Mouse (Mus musculus): ENCODE measurements at regions not wholly inside any gene's neighbourhood (a gene's known extent, or its start where the extent isn't known, plus 50 kb on each side); places are given as distances from the start of the nearest gene placed in this dataset.
A peak's percentile ranks its signal among the peaks of the same experiment; 100 is the strongest.

DNA sequence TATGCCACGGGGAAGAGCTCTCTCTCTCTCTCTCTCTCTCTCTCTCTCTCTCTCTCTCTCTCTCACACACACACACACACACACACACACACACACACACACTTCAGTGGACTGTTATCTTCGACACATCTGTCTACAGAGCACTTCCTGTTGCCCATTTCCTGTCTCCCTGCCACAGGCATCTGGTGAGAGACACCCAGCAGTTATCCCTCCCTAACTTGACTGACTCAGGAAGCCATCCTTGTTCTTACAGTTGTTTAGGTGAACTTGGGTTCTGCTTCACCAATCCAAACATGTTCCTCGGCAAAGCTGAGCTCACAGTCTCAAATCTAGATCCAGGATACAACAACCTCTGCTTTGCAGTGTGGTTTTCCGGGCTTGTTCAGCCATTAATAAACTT lies 119.6 kb downstream of the Gm12728 start:
- no peak for ATAC-seq (replicated peaks; ENCODE audit: low FRiP score, low TSS enrichment, poor library complexity, severe bottlenecking)

DNA sequence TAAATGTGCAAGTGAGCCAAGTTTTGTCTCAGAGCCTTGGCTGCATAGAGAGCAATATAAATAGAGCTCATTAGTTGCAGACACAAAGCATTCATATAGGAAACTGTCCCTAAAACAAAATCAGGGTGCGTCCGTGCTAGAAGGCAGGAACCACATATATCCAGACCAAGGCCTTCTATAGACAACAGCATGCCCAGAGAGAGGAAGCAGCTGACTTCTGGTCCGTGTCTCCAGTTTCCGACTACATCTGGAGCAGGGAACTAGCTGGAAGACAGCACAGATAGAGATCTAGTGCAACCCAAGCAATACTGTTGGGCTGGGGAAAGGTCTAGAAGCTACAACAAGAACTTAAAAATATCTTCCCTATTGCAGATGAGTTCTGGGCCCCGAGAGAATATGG lies 121.0 kb downstream of the Gm12728 start:
- ATAC-seq (replicated peaks; ENCODE audit: low FRiP score, low TSS enrichment, poor library complexity, severe bottlenecking) = no peak

GRCm38 (mm10) chr4:105911678-105912077 lies 122.0 kb downstream of the Gm12728 start:
- ATAC-seq (replicated peaks; ENCODE audit: low FRiP score, low TSS enrichment, poor library complexity, severe bottlenecking) = no peak

- ATAC-seq (replicated peaks; ENCODE audit: low FRiP score, low TSS enrichment, poor library complexity, severe bottlenecking) = no peak
Measured at GRCm38 (mm10) chr4:105912296-105912695, 122.6 kb downstream of the Gm12728 start.

GRCm38 (mm10) chr4:105914996-105915395 lies 125.3 kb downstream of the Gm12728 start:
- ATAC-seq (replicated peaks; ENCODE audit: low FRiP score, low TSS enrichment, poor library complexity, severe bottlenecking) = peak; percentile 71; the same call in 1 of the 2 replicates

DNA sequence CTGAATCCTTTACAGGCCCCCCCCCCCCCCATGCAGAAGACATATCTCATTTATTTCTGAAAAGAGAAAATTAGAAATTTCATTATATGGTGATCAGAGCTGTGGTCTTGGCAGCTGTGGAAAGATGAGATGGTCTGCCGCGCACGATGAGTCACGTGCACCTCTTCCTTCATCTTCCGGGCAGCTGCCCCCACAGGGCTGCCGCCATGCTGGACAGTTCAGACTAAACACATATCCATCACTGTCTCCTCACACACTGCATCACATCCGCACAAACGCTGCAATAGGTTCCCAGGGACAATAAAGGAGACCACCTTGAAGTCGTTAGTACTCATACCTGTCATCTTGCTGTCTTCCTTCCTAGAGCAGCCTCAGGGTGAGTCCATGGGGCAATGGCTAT lies 126.6 kb downstream of the Gm12728 start:
- ATAC-seq (replicated peaks; ENCODE audit: low FRiP score, low TSS enrichment, poor library complexity, severe bottlenecking) = no peak

- ATAC-seq (replicated peaks; ENCODE audit: low FRiP score, low TSS enrichment, poor library complexity, severe bottlenecking) = no peak
Measured at GRCm38 (mm10) chr4:105924781-105925382, 135.2 kb downstream of the Gm12728 start.

DNA sequence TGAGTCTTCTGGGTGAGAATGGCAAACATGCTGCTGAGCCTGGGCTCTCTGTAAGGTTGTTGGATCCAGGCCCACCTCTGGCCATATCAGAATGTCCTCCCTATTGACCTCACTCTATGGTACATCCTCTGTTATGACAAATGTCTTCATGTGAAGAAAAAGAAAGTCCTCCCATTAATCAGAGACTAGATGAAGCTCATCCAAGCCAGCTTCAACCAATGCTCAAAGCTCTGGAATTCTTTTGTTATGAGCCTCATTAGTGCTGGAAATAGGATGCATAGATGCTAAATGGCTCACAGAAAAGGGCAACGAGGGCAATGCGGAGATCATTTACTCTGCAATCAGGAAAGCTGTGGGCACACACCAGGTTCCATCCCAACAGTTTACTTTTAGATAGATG lies 135.8 kb downstream of the Gm12728 start:
- no peak for ATAC-seq (replicated peaks; ENCODE audit: low FRiP score, low TSS enrichment, poor library complexity, severe bottlenecking)

DNA sequence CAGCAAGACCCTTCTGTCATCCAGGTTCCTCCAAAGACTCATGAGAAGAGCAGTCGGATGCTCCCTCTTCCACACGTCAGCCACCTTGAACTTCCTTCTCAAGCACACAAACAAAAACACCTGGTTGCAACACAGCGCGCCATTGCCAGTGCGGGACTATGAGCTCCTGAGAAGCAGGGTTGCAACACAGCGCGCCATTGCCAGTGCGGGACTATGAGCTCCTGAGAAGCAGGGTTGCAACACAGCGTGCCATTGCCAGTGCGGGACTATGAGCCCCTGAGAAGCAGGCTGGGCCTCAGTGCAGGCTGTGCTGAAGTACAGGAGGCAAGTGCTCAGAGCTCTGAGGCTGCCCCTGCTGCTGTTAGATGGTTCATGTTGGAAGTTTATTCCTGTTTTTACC lies 140.0 kb downstream of the Gm12728 start:
- no peak for ATAC-seq (replicated peaks; ENCODE audit: low FRiP score, low TSS enrichment, poor library complexity, severe bottlenecking)

- ATAC-seq (replicated peaks; ENCODE audit: low FRiP score, low TSS enrichment, poor library complexity, severe bottlenecking) = no peak
Measured at GRCm38 (mm10) chr4:105934971-105935370, 145.3 kb downstream of the Gm12728 start.

GRCm38 (mm10) chr4:105936755-105937514 lies 147.3 kb downstream of the Gm12728 start:
- no peak; the same call in 1 of the 2 replicates for ATAC-seq (replicated peaks; ENCODE audit: low FRiP score, low TSS enrichment, poor library complexity, severe bottlenecking)

GRCm38 (mm10) chr4:105937587-105937986 lies 147.9 kb downstream of the Gm12728 start:
- ATAC-seq (replicated peaks; ENCODE audit: low FRiP score, low TSS enrichment, poor library complexity, severe bottlenecking) = no peak

DNA sequence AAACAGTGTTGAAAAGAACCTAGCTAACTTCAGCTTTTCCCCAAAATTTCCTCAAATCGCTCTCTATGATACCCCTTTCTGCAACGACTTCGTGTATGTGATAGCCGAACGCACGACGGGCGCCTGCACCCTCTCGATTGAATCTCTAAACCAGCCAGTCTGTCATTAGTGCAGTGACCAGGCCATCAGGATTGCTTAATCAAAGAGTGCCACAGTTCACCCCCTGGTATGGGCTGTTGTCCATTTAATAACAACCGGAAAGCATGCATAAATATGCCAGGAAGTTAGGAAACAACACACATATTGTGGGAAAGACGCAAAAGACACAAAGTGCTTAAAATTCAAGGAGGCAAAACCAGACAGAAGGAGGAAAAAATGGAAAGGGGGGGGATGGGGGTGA lies 149.2 kb downstream of the Gm12728 start:
- ATAC-seq (replicated peaks; ENCODE audit: low FRiP score, low TSS enrichment, poor library complexity, severe bottlenecking) = no peak

- no peak for ATAC-seq (replicated peaks; ENCODE audit: low FRiP score, low TSS enrichment, poor library complexity, severe bottlenecking)
Measured at GRCm38 (mm10) chr4:105939636-105940199, 150.0 kb downstream of the Gm12728 start.

DNA sequence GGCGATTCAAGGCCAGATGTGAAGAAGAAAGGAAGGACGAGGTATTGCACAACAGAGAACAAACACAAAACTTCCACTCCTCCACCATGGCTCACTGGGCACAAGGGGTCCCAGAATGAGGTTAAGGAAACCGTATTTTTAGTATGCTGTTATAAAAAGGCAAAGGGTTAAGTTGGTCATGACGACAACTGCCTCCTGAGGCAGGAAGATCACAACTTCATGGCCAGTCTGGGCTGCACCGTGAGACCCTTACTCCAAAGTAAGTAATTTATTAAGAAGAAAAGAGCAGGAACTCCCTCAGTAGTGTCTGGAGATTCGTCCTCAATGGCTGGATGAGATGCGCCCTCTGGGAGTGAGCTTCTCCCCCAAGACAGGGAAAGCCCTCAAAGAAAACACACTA lies 151.2 kb downstream of the Gm12728 start:
- ATAC-seq (replicated peaks; ENCODE audit: low FRiP score, low TSS enrichment, poor library complexity, severe bottlenecking) = no peak

GRCm38 (mm10) chr4:105941785-105942184 lies 152.1 kb downstream of the Gm12728 start:
- ATAC-seq (replicated peaks; ENCODE audit: low FRiP score, low TSS enrichment, poor library complexity, severe bottlenecking) = no peak

DNA sequence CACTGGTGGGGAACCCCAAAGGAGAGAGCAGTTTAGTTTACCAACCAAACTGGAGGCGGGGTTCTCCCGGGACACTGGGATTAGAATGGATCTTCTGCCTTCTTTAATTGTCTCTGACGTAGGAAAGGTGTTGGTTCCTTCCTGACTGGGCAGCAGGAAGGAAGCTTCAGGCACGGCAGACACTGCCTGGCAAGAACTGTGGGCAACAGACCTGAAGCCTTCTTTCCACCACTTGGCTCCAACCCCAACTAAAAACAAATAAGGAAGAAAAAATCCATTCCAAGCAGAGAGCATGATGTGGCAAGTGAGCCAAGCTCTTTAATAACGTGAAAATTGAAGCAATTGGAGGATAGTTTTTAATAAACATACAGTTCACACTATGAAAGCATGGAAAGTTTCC lies 155.3 kb downstream of the Gm12728 start:
- ATAC-seq (replicated peaks; ENCODE audit: low FRiP score, low TSS enrichment, poor library complexity, severe bottlenecking) = no peak

DNA sequence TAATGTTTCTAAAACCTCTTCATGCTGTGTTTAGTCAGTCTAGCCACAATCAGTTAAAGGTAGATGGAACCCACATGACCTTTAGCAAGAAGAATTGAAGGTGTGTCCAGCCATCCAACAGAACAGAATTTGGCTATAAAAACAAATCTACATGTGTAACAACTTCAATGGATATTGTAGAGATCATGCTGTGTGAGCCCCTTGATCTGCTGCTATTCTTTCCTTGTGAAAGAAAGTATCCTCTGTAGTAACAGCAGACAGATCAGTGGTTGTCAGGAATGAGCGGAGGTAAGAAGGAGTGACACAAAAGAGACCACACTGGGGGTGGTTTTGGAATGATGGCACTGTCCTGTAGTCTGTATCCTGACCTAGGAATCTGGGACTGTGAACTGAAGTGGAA lies 156.3 kb downstream of the Gm12728 start:
- ATAC-seq (replicated peaks; ENCODE audit: low FRiP score, low TSS enrichment, poor library complexity, severe bottlenecking) = no peak

DNA sequence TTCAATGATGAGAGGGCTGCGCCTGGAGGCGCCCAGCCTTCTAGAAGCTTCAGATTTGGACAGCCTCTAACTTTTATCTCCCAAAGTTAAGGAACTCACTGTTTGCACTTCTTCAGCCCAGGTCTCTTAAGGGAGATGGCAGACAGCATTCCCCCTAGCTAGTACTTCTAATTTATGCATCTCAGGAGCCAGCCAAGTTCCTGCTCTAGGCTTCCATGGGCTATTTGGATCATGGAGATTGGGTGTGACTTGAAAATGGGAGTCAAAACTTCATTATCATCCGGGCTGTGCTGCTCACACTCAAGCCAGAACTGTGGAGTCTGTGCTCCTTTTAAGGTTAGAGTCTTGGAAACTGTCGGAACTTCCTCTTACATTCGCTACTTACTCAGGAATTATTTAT lies 158.7 kb downstream of the Gm12728 start:
- no peak for ATAC-seq (replicated peaks; ENCODE audit: low FRiP score, low TSS enrichment, poor library complexity, severe bottlenecking)

- no peak for ATAC-seq (replicated peaks; ENCODE audit: low FRiP score, low TSS enrichment, poor library complexity, severe bottlenecking)
Measured at GRCm38 (mm10) chr4:105952406-105952805, 162.7 kb downstream of the Gm12728 start.

GRCm38 (mm10) chr4:105956516-105956915 lies 166.8 kb downstream of the Gm12728 start:
- no peak for ATAC-seq (replicated peaks; ENCODE audit: low FRiP score, low TSS enrichment, poor library complexity, severe bottlenecking)

Data from megakaryocyte-erythroid progenitor cell, adult 5-6 weeks (primary cell).